Mouse (Mus musculus) MEL (cell line): ENCODE measurements at regions not wholly inside any gene's neighbourhood (a gene's known extent, or its start where the extent isn't known, plus 50 kb on each side); places are given as distances from the start of the nearest gene placed in this dataset.

Experiments used
- POLR2AphosphoS5 ChIP-seq: IDR thresholded peaks from 2 replicates; pipeline ENCODE4 v1.6.1; 2012; ENCODE audit warnings: low read depth, borderline replicate concordance, mild to moderate bottlenecking, inconsistent platforms, low read length, moderate library complexity, mixed read lengths
- UBTF ChIP-seq: IDR thresholded peaks from 2 replicates; pipeline ENCODE4 v1.6.1; 2012; ENCODE audit warnings: low read depth, mild to moderate bottlenecking, inconsistent platforms, low read length, improper control_type of control experiment, moderate library complexity, borderline replicate concordance; ENCODE audit not compliant: insufficient read depth
- USF1 ChIP-seq: IDR thresholded peaks from 2 replicates; pipeline ENCODE4 v1.6.1; 2014; ENCODE audit warnings: low read depth, mild to moderate bottlenecking, inconsistent platforms, low read length, improper control_type of control experiment, moderate library complexity

DNA sequence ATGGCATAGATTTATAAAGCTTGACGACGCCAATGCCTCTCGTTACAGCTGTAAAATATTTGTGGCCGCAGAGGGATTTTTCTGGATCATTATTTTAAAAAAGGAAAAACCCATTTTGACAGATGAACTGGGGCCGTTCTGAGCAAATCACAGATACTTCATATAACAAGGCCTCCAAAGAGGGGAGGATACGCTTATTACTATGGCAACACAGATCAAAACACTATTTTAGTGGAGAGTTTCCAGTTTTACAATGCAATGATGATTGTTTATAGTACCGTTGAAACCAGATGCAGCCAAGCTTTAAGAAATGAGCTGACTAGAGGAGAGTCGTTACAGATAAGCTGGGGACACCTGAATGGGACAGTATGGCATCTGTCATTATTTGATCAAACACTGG lies 287.8 kb downstream of the Zfp326 start:
- no peak for TF ChIP-seq USF1
- TF ChIP-seq POLR2AphosphoS5, result no peak
- TF ChIP-seq UBTF, result no peak
